Mouse (Mus musculus) T-helper 17 cell (primary cell): ENCODE measurements at regions not wholly inside any gene's neighbourhood (a gene's known extent, or its start where the extent isn't known, plus 50 kb on each side); places are given as distances from the start of the nearest gene placed in this dataset.

Source experiments
- in situ Hi-C, 2 experiments: fragments of 300-600 bp; cut with MboI, MseI; formaldehyde crosslinking; loops; 1 replicate in 1 of 2; 2 replicates in 1 of 2; pipeline ENCODE4 v1.15.1; 2025; ENCODE audit warnings: high pct_unique_total_duplicates in 2 of 2

DNA sequence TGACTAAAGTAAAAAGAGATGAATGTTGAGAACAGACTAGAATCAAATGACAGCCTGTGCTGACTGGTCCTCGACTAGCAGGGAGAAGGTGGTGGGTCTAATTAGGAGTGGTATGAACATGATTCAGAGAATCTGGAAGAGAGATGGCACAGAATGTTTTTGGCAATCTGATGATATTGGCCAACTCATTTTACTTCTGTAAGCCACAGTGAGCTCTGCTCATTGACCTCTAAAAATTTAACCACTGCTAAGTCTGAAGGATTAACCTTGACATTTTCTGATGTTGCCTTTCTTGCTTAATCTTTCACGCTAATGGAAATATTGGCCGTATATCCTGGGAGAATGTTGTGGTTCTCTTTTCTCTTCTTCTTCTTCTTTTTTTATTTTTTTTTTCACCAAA lies 1041.6 kb upstream of the Got2 start:
- in situ Hi-C loops, result no loop called here

DNA sequence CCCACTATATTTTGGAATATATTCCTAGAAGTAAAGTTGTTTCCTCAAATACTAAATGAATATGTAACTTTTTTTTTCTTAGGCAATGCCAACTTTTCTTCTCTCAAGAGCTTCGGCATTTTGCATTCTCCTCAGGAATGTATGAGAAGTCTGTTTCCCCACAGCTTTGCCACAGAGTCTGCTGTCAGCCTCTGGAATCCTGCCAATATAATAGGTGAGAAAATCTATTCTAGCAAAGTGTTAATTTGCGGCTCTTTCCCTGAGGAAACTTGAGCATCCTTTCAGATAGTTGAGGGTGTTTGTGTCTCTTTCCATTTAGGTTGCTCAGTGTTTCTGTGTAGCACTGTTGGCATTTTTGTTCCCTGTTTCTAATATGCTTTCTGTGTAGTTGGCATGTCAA lies 992.6 kb upstream of the Got2 start:
- in situ Hi-C loops, result no loop called here

DNA sequence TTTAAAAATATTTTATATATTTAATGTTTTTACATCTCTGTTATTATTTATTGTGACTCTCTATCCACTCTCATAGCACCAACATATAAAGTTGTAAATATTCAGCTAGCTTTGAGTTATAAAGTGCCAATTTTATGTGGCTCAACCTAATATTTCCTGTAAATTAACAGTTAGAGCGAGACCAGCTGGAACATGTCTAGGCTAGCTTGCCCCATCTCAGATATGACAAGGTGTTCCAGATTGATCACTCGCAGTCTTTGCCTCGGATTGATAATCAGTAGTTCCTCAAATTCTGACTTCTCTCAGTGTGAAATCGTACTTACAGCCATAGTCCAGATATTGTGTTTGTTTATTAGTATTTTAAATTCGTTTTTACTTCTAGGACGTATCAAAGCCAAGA lies 990.4 kb upstream of the Got2 start:
- in situ Hi-C loops, result no loop called here

DNA sequence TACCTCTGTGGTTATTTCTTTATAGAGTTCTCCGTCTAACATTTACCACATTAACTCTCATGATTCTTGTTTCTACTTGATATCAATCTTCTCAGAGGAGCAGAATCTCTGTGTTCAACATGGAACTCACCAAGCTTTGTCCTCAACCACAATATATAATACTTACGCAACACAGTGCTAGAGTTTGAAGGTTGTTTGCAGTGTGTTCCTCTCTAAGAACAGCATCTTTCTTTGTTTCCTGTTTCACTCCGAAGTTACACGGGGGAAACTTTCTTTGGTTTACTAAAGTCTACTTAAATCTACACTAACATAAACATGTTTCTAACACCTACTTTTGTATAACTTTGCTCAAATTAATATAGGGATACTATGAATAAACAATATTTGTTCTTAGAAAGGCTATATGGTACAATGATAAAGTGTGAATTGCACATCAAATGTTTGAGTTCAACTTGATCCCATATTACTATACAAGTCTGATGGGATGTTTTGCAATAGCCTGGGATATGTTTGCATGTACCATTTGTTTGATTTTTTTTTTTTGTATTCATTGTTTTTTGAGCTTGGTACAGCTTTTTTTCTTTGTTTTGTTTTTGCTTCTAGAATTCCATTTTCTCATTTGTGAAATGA lies 985.2 kb upstream of the Got2 start:
- in situ Hi-C loops, result no loop called here

DNA sequence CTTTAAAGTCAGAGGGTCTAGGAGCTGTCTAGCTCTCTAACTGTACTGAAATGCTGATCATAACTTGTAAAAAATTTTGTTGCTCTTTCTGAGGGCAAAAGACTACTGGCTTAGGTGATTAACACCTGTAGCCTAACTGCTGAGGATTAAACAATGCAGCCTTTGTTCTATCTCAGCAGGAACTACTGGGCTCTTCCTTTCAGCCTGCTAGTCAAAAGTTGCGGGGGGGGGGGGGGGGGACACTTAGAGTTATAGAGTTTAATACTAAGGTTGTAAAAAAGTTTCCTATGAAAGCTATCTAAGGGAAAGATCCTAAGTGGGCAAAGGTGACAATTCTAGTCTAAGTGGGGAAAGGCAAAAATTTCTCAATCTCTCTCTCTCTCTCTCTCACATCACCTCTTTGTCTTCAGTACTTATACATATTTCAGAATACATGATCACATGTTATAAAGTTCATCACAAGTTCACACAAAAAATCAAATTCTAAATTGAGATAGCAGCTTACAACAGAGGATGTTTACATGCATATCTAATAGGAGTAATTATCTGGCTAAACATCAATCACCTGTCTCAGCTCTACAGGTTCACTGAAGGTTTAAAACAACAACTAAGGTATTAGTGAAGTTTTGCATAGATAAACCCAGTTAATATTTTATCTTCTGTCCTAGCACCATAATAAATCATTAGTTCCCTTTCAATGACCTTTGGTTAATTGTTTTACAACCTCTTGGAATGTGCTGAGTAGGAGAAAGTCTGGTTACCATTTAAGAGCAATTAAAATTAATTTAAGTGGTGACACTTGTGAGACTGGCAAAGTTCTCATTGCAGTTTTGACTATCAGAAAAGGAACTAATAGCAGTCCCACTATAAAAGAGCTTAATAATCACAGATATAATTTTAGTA lies 980.1 kb upstream of the Got2 start:
- in situ Hi-C loops, result no loop called here

DNA sequence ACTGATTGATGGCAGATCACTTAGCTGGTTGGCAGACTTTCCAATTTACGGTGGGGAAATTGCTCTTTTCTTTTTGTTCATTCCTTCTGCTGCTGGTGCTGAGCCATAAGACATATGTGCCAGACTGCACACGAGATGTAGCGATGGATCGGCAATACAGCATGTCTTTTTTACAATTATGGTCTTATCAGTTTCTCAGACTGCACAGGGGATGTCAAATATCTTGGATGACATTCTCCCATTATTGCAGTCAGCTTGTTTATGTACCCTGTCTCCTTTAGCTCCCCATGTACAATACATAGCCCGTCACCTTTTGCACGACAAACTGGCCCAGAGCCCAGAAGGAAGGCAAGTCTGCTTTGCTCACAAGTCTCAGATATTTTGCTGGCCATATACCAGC lies 976.3 kb upstream of the Got2 start:
- in situ Hi-C loops, result no loop called here

DNA sequence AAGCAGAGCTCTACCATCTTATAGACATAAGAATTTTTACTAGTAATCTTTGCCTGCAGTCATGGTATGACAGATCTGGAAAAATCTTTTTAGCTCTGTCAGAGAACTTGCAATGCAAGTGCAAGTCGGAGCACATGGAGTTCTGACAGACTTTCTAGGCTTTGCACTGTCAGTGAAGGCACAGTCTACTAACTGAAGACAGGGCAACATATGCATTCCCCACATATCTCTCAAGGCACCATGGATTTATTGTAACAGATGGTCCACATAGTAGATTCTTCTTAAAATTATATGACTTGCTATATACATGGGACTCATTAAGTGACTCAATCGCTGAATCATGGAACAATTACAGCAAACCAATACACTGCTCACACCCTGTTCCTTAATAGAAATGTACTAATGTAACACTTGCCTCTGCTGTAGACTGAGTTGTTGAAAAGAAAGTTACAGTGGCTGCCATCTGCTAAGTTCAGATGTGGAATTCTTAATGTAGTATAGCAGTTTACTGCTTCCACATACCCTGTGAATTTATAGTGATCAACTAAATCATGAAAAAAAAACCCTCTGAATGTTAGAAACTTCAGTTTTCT lies 972.6 kb upstream of the Got2 start:
- in situ Hi-C loops, result no loop called here

DNA sequence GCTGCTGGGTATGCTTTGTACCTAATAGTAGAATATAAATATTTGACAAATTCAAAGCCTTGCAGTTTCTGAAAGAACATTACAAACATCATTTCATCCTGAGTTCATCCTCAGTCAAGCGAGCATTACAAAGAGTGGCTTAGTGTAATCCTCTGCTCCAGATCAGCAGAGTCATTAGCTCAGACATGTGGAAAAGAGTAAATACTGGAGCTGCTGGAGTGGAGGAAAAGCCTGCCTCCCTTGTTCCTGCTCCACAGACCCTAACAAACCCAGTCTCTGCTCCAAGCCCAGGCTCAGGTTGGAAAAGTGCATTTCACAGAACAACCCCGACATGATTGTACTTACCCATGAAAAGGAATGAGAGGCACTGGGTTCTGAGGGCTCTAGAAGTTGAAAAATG lies 955.2 kb upstream of the Got2 start:
- in situ Hi-C loops, result no loop called here

DNA sequence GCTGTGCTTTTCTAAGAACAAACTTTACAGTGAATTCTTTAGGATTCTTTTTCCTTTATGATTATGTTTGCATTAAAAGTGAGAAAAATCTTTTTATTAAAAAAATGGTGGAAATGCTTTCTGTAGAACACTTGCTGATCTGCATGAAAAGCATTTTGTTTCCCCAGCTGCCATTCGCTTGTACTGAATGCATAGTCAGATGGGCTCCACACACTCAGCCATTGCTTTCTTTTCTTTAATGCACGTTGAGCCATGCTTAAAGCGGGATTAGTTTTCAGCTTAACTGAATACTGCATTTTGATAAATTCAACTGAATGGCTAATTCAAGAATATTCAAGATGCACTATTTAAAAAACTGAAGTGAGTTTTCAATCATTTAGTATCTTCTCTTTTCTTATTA lies 947.2 kb upstream of the Got2 start:
- in situ Hi-C loops, result no loop called here

DNA sequence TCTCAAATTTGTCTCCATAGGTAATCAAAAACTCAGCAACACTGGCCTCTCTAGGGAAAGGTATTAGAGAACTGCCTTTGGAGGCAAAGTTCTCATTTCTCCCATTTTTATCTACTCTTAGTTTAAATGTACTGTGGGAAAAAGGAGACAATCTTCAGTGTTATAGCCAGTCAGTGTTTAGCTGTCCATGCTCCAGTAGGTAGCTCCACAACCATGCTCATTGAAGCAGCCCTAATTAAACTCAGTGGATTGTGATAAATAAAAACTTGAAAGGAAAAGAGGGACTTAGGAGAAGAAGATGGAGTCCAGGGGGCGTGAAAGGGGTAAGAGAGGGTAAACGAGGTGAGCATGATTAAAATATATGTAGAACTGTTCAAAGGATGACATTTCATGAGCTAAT lies 946.3 kb upstream of the Got2 start:
- in situ Hi-C loops, result no loop called here

DNA sequence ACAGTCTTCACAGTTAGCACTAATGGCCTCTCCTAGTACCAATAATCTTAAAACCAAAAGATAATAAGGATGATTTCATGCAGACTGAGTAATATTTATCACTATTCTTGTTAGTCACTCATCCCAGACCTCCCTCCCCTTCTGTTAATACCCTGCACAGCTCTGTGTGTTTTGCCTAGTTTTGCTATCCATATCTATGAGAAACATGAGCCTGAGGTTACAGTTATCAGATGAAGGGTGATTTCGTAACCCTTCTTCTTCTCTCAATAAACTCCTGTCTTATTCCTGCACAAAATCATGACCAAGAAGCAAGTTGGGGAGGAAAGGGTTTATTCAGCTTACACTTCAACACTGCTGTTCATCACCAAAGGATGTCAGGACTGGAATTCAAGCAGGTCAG lies 940.9 kb upstream of the Got2 start:
- in situ Hi-C loops, result loop anchor here in 1 of 2 experiments (10.0 kb wide), 1 partner anchor 1636 kb away; no protein-coding TSS in a partner anchor

DNA sequence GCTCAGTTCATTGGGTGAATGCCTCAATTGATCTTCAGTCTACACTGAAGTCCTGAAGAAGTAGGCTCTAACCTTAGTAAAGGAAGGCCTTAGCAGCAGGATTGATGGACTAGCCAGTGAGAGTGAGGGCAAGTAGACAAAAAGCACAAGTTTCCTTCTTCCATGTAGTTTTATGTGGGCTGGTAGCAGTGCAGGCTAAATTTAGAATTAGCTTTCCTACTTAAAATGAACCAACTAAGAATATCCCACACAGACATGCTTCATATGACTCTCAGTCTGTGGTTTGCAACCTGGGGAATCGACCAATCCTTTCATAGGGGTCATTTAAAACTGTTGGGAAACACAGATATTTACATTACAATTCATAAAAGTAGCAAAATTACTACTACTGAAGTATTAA lies 922.2 kb upstream of the Got2 start:
- in situ Hi-C loops, result no loop called here
